Mouse (Mus musculus): Measurements from ENCODE around the gene Klf13. TPM values are rescaled to one million over a fixed set of nuclear protein-coding genes. Genes with fewer than 3 reads are reported as not detected.
A peak's percentile ranks its signal among the peaks of the same experiment; 100 is the strongest.

Klf13 gene
- total and polyA plus RNA-seq, 2 experiments from 2014 or later = 32.0 TPM

DNA sequence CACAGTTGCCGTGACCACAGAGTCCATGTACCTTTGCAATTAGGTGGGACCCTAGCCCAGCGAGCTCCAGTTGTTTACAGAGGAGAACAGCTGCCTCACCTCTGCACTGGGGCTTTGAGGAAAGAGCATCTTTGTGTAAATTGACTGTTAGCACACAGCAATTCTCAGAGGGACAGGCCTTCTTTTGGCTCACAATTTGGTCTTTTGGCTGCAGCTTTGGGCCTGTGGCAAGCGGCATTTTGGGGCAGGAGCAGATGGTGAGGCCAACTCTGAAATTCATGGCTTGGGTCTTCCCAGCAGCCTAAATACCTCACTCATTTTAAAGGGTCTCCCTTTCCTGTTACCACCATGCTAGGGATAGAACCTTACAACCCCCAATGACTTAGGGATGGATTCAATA, 10.5 kb upstream of the Klf13 start:
- H3K4me2 ChIP-seq (ENCODE audit: low read depth) = no peak overlapping the region
- no peaks in the 10 kb centered on the region for H3K27me3 ChIP-seq (ENCODE audit: insufficient read depth, low read length)
- no peak overlapping the region for H3K9ac ChIP-seq
- H3K27ac ChIP-seq (ENCODE audit: low read depth, low read length) = no peak overlapping the region
- ATAC-seq (no peak), DNase-seq (no peak)
- no peaks in the 10 kb centered on the region for H3K36me3 ChIP-seq (ENCODE audit: insufficient read depth)
- H3K9me3 ChIP-seq (ENCODE audit: low read length) = no peaks in the 10 kb centered on the region
- no peak overlapping the region for H3K4me3 ChIP-seq (ENCODE audit: low read depth, low read length)
- no peak for TF ChIP-seq CTCF (IDR thresholded peaks at IDR 0.05; ENCODE audit: low read depth)
- peaks cover 6% of the 10 kb centered on the region; the same call in 1 of the 2 replicates for H3K4me1 ChIP-seq (ENCODE audit: insufficient read depth)
- 78% methylated on average over 3 of the region's 3 CpGs for WGBS

DNA sequence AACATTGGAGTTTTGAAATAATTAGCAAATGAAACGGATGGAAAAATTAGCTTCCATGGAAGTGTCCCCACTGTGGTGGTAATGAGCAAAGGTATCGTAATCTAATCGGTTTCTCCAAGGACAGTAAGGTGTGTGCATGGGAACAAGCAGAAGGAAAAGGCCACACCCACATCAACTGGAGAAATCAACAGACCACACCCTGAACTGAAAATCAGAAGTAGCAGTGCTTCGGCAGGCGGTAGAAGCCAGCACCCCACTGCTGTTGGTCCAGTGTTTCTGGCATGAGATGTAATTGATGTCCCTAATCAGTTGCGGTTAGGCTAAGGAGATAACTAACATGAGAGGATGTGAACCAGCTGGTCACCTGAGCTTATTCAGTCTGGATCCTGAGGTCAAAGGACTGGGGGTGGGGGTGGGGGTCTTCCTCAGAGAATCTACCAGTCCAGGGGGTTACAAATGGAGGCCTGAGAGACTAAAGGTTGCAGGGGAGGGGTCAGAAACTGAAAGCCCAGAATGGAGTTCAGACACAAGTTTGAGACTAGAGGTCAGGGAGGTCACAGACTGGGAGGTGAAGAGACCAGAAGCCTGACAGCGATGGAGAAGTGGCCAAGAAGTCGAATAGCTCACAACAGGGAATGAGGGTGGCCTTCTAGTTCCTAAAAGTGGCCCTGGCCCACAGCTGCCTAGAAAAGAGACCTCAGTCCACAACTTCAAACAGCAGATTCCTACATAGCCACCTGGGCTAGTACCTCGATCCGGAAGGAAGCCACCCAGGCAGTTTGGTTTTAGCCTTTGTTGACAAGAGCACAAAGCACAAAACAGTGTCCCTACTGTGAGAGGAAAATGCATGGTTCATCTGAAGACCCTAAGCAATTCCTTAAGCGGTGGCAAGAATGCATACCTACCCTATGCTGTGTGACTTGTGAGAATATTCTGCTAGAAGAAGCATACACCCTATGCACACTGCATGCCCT, 9.1 kb upstream of the Klf13 start:
- Histone ChIP-seq H3K4me1 (ENCODE audit: insufficient read depth) (peaks cover 6% of the 10 kb centered on the region; the same call in 1 of the 2 replicates), H3K4me3 (ENCODE audit: low read depth, low read length) (no peak overlapping the region), H3K4me2 (ENCODE audit: low read depth) (no peak overlapping the region), H3K36me3 (ENCODE audit: insufficient read depth) (no peaks in the 10 kb centered on the region), H3K9ac (no peak overlapping the region), H3K27me3 (ENCODE audit: insufficient read depth, low read length) (no peaks in the 10 kb centered on the region), H3K9me3 (ENCODE audit: low read length) (no peaks in the 10 kb centered on the region), H3K27ac (ENCODE audit: low read depth, low read length) (no peak overlapping the region)
- no peak for DNase-seq
- no peak for TF ChIP-seq CTCF (IDR thresholded peaks at IDR 0.05; ENCODE audit: low read depth)
- no peak for ATAC-seq
- WGBS = 57% methylated on average over 11 of the region's 11 CpGs

DNA sequence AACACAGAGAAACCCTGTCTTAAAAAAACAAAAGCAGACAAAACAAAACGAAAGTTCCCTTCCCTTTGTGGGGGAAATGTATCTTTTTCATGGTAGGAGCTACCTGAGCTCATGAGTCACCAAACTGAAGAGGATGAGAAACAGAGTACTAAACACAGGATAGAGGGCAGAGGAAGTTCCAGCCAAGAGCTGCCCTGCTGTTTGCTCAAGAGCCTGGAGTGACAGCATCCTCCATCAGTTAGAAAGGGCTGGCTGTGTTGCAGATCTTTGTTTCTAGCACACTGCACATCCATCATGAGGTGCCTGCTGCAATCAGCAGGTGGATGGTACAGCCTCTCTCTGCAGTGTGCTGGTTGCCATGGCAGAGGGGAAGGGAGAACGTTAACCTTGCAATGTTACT, 5.2 kb upstream of the Klf13 start:
- no peak for TF ChIP-seq CTCF (IDR thresholded peaks at IDR 0.05; ENCODE audit: low read depth)
- no peak overlapping the region for H3K9ac ChIP-seq
- H3K27ac ChIP-seq (ENCODE audit: low read depth, low read length) = no peak overlapping the region
- H3K27me3 ChIP-seq (ENCODE audit: insufficient read depth, low read length) = no peaks in the 10 kb centered on the region
- H3K9me3 ChIP-seq (ENCODE audit: low read length) = no peaks in the 10 kb centered on the region
- H3K36me3 ChIP-seq (ENCODE audit: insufficient read depth) = no peaks in the 10 kb centered on the region
- ATAC-seq = no peak
- H3K4me1 ChIP-seq (ENCODE audit: insufficient read depth) = peaks cover 6% of the 10 kb centered on the region; the same call in 1 of the 2 replicates
- no peak overlapping the region for H3K4me3 ChIP-seq (ENCODE audit: low read depth, low read length)
- DNase-seq = no peak
- 48% methylated on average over 2 of the region's 2 CpGs for WGBS
- H3K4me2 ChIP-seq (ENCODE audit: low read depth) = no peak overlapping the region

DNA sequence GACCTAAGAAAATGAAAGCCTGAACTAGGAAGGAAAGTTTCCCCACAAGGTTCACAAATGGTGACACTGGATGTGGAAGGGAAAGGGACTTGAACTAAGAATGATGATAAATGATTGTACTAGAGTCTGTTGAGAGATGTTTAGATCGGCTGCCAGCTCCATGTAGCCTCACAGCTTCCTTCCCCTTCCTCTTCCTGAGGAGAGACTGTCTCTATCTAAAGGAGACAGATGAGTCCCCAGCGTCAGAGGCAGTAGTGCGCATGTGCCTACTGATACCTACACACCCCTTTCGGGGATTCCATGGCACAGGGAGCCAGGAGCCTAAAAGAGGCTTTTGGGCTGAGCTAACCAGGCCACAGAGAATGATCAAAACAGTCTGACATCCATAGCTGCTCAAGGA, 2.8 kb upstream of the Klf13 start:
- peaks cover 6% of the 10 kb centered on the region; the same call in 1 of the 2 replicates for H3K4me1 ChIP-seq (ENCODE audit: insufficient read depth)
- TF ChIP-seq CTCF (IDR thresholded peaks at IDR 0.05; ENCODE audit: low read depth) = no peak
- no peak overlapping the region for H3K4me2 ChIP-seq (ENCODE audit: low read depth)
- H3K4me3 ChIP-seq (ENCODE audit: low read depth, low read length) = no peak overlapping the region
- H3K27ac ChIP-seq (ENCODE audit: low read depth, low read length) = no peak overlapping the region
- H3K9ac ChIP-seq = no peak overlapping the region
- no peaks in the 10 kb centered on the region for H3K36me3 ChIP-seq (ENCODE audit: insufficient read depth)
- no peak for ATAC-seq
- DNase-seq = no peak
- H3K9me3 ChIP-seq (ENCODE audit: low read length) = no peaks in the 10 kb centered on the region
- 82% methylated on average over 4 of the region's 4 CpGs for WGBS
- no peaks in the 10 kb centered on the region for H3K27me3 ChIP-seq (ENCODE audit: insufficient read depth, low read length)

DNA sequence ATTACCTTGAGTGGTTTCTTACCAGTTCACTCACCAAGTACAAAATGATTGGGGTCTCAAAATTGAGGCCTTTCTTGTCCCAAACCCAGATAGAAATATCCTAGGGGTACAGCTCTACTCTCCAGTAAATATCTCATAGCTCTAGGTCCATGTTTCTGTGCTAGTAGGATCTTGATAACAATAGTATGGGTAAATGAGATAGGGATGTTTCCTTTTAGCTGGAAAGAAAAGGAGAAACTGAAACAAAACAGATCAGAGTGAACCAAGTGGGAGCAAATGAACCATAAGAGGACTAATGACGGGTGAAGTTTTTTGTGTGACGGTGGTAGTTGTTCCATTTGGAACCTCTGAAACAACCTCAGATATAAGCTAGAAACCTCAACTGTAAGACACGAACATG, 2.3 kb upstream of the Klf13 start:
- ATAC-seq (no peak), DNase-seq (no peak)
- Histone ChIP-seq H3K27me3 (ENCODE audit: insufficient read depth, low read length) (no peaks in the 10 kb centered on the region), H3K4me3 (ENCODE audit: low read depth, low read length) (no peak overlapping the region), H3K9me3 (ENCODE audit: low read length) (no peaks in the 10 kb centered on the region), H3K9ac (no peak overlapping the region), H3K27ac (ENCODE audit: low read depth, low read length) (no peak overlapping the region), H3K4me1 (ENCODE audit: insufficient read depth) (peaks cover 6% of the 10 kb centered on the region; the same call in 1 of the 2 replicates), H3K4me2 (ENCODE audit: low read depth) (no peak overlapping the region), H3K36me3 (ENCODE audit: insufficient read depth) (no peaks in the 10 kb centered on the region)
- 87% methylated on average over 3 of the region's 3 CpGs for WGBS
- TF ChIP-seq CTCF (IDR thresholded peaks at IDR 0.05; ENCODE audit: low read depth) = no peak

DNA sequence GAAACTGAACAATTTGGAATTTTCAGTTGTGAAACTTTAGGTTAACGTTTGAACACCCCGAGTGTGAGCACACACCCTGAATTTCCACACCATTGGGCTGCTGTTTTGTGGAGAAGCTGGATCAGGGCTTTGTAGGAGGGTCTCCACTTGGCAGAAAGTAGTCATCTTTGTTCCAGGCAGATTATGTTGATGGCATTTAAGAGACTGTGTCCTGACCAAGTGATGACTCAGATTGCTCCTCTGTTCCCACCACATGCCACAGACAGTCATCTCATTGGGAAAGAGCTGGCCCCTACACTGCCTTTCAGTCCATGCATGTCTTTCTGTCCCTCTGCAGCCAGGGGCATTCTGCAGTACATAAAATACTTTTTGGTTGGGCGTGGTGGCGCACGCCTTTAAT, 1.6 kb upstream of the Klf13 start:
- no peak for DNase-seq

DNA sequence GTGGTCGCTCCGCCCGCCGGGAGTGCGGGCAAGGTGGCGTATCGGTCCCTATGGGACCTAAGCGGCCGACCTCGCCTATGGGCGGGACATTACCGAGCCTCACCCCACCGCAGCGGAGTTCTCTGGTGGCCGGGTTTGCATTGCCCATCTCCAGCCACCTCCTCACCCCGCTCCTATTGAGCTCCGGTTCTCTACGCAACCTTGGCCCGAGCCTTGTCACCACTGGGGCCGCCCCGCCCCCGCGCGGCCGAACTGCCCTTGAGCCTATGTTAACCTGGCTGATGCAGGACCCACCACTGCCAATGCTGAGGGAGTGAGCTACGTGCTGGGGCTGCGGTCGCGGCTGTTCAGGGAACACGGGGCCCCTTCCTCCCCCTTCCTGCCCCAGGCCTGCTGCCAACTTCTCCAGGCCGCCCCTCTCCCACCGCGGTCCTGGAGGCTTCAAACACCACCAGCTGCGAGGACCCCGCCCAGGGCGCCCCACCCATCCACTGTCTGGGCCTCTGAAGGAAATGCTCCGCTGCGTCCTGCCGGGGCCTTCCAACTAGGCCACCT, 759 bp upstream of the Klf13 start:
- Histone ChIP-seq H3K4me3 (ENCODE audit: low read depth, low read length) (peak overlapping the region; percentile 93), H3K9ac (peak overlapping the region; percentile 87), H3K9me3 (ENCODE audit: low read length) (no peaks in the 10 kb centered on the region), H3K27me3 (ENCODE audit: insufficient read depth, low read length) (no peaks in the 10 kb centered on the region), H3K4me2 (ENCODE audit: low read depth) (peak overlapping the region; percentile 99), H3K27ac (ENCODE audit: low read depth, low read length) (peak overlapping the region; percentile 92), H3K36me3 (ENCODE audit: insufficient read depth) (no peaks in the 10 kb centered on the region), H3K4me1 (ENCODE audit: insufficient read depth) (peaks cover 20% of the 10 kb centered on the region)
- 1% methylated on average over 39 of the region's 39 CpGs for WGBS
- peak; percentile 33 for TF ChIP-seq CTCF (IDR thresholded peaks at IDR 0.05; ENCODE audit: low read depth)
- ATAC-seq (no peak; the same call in 1 of the 2 replicates), DNase-seq (peak; percentile 62)

More for the DNA sequence above, 1.6 kb upstream of the Klf13 start:
- H3K4me2 ChIP-seq (ENCODE audit: low read depth) = no peak overlapping the region
- no peaks in the 10 kb centered on the region for H3K27me3 ChIP-seq (ENCODE audit: insufficient read depth, low read length)
- 92% methylated on average over 5 of the region's 5 CpGs for WGBS
- no peaks in the 10 kb centered on the region for H3K36me3 ChIP-seq (ENCODE audit: insufficient read depth)
- H3K27ac ChIP-seq (ENCODE audit: low read depth, low read length) = 0 out of 2 replicates have a peak overlapping the region, but pooled peaks have one; percentile 92
- peaks cover 12% of the 10 kb centered on the region for H3K4me1 ChIP-seq (ENCODE audit: insufficient read depth)
- TF ChIP-seq CTCF (IDR thresholded peaks at IDR 0.05; ENCODE audit: low read depth) = no peak
- no peaks in the 10 kb centered on the region for H3K9me3 ChIP-seq (ENCODE audit: low read length)
- no peak overlapping the region for H3K4me3 ChIP-seq (ENCODE audit: low read depth, low read length)
- no peak overlapping the region for H3K9ac ChIP-seq
- ATAC-seq = no peak

Measured in forebrain, postnatal 0 days (tissue).